Mouse (Mus musculus): ENCODE results near the gene Sstr3. TPM values are rescaled to one million over a fixed set of nuclear protein-coding genes. Genes with fewer than 3 reads are reported as not detected.

Sstr3 gene
- polyA plus RNA-seq, 1 experiment from 2014 or later, result 0.10 TPM

DNA sequence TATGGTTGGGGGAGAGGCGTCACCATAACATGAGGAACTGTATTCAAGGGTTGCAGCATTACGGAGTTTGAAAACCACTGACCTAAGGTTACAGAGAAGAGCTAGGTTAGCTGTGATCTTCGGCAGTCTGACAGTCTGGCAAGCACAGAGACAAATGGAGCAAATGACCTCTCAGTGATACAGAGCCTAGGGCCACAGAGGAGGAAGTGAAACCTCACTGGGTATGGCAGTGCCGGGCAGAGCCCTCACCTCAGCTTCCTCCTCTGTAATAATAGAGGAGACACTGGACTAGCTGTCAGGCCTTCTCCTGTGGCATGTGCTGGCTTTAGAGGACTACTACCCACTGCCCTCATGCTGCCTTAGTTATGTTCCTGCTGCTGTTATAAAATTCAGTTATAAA is 44.4 kb upstream of the Sstr3 start:
- Histone ChIP-seq H3K9me3 (ENCODE audit: low read length) (no peaks in the 10 kb centered on the region), H3K27me3 (replicated peaks; ENCODE audit: insufficient read depth, low read length) (no peaks in the 10 kb centered on the region), H3K4me1 (ENCODE audit: insufficient read depth, low read depth, low read length) (no peaks in the 10 kb centered on the region), H3K27ac (ENCODE audit: low read length) (no peak overlapping the region), H3K9ac (replicated peaks; ENCODE audit: low read depth) (no peak overlapping the region), H3K4me2 (replicated peaks; ENCODE audit: low read depth, low read length) (no peak overlapping the region), H3K36me3 (ENCODE audit: insufficient read depth, low read length) (no peaks in the 10 kb centered on the region), H3K4me3 (ENCODE audit: low read depth, low read length) (no peak overlapping the region)
- TF ChIP-seq EP300 (IDR thresholded peaks at IDR 0.05) (no peak), CTCF (IDR thresholded peaks at IDR 0.05) (no peak)
- peak; percentile 56 for DNase-seq (ENCODE audit: low spot score)
- peak; percentile 39 for ATAC-seq
- 62% methylated on average over 4 of the region's 4 CpGs for WGBS

DNA sequence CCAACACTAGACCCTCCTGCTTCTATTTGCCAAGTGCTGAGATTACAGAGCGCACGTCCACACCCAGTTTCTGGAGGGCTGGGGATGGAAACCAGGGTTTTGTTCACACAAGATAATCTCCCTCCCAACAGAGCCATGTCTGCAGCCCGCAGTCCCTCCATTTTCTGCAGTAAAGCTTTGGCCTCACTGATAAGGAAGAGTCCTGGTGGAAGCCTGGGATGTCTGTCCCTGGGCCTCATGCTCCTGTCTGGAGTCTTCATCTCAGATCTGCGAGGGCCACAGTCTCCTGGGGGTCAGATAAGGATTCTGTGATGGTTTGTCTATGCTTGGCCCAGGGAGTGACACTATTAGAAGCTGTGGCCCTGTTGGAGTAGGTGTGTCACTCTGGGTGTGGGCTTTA is 43.6 kb upstream of the Sstr3 start:
- no peaks in the 10 kb centered on the region for H3K4me1 ChIP-seq (ENCODE audit: insufficient read depth, low read depth, low read length)
- no peak for DNase-seq (ENCODE audit: low spot score)
- 78% methylated on average over 4 of the region's 4 CpGs for WGBS
- no peak overlapping the region for H3K27ac ChIP-seq (ENCODE audit: low read length)
- no peaks in the 10 kb centered on the region for H3K9me3 ChIP-seq (ENCODE audit: low read length)
- no peak overlapping the region for H3K4me3 ChIP-seq (ENCODE audit: low read depth, low read length)
- no peaks in the 10 kb centered on the region for H3K36me3 ChIP-seq (ENCODE audit: insufficient read depth, low read length)
- no peaks in the 10 kb centered on the region for H3K27me3 ChIP-seq (replicated peaks; ENCODE audit: insufficient read depth, low read length)
- H3K4me2 ChIP-seq (replicated peaks; ENCODE audit: low read depth, low read length), result no peak overlapping the region
- ATAC-seq, result no peak
- H3K9ac ChIP-seq (replicated peaks; ENCODE audit: low read depth), result no peak overlapping the region
- TF ChIP-seq EP300 (IDR thresholded peaks at IDR 0.05), result no peak
- no peak for TF ChIP-seq CTCF (IDR thresholded peaks at IDR 0.05)

DNA sequence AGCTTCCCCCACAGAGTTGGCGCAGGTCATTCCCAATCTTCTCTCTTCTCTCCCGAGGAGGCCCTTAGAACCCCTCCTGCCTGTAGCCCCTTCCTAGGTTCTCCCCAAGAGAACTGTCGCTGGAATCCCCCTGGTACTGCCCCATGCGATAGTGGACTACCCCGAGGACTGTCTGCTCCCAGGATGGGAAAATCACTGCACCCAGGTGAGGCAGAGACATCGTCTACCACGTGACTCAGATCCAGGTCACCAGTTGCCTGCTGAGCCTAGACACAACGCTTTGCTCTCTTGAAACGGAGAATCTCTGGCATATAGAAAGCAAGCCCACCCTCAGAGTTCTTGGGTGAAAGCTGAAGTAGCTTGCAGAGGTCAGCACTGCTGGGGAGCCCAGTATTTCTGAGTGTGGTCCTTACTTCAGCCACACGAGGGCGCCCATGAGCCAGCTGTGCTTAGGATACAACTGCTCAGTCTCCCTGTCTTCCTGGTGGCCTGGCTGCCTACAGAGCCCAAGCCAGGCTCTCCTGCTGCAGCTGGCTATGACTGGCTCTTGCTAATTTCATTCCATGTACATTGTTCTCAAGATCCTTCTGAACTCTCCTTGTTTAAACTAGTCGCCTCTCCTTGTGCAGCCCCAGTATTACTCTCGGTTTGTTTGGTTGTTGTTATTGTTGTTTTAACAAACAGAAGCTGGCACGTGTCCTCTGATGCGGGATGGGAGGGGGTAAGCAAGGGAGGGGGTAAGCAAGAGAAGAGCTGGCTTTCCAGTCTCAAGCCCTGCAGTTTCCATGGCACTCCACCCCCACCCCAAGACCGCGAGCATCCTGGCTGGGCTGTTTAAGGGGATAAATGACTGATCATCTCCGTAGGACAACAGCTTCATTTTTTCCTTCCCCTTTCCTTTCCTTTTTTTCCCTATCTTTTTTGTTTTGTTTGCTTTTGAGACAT is 42.8 kb upstream of the Sstr3 start:
- Histone ChIP-seq H3K27me3 (replicated peaks; ENCODE audit: insufficient read depth, low read length) (no peaks in the 10 kb centered on the region), H3K36me3 (ENCODE audit: insufficient read depth, low read length) (no peaks in the 10 kb centered on the region), H3K27ac (ENCODE audit: low read length) (no peak overlapping the region), H3K9me3 (ENCODE audit: low read length) (no peaks in the 10 kb centered on the region), H3K9ac (replicated peaks; ENCODE audit: low read depth) (no peak overlapping the region), H3K4me2 (replicated peaks; ENCODE audit: low read depth, low read length) (no peak overlapping the region), H3K4me3 (ENCODE audit: low read depth, low read length) (no peak overlapping the region), H3K4me1 (ENCODE audit: insufficient read depth, low read depth, low read length) (no peaks in the 10 kb centered on the region)
- TF ChIP-seq CTCF (IDR thresholded peaks at IDR 0.05), result peak; percentile 95
- TF ChIP-seq EP300 (IDR thresholded peaks at IDR 0.05), result no peak
- DNase-seq (ENCODE audit: low spot score), result peak; percentile 81
- WGBS, result 53% methylated on average over 18 of the region's 18 CpGs
- peak; percentile 80 for ATAC-seq

DNA sequence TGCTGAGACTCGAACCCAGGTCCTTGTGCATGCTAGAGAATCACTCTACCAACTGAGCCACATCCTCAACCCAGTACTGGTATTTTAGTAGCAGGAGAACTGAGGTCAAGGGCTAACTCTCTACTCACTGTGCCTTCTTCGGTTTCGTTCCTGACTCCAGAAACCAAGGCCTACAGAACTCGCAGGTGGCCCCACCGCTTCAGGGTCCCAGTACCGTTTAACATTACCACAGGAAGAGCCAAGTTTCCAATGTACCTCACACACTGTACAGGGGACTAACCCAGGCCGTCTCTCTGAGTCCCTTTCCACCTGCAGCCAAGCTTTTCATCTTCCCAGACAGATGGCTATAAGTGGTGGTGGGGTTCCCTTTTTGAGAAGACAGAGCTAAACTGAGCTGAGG is 40.9 kb upstream of the Sstr3 start:
- Histone ChIP-seq H3K36me3 (ENCODE audit: insufficient read depth, low read length) (no peaks in the 10 kb centered on the region), H3K4me3 (ENCODE audit: low read depth, low read length) (no peak overlapping the region), H3K4me2 (replicated peaks; ENCODE audit: low read depth, low read length) (no peak overlapping the region), H3K27me3 (replicated peaks; ENCODE audit: insufficient read depth, low read length) (no peaks in the 10 kb centered on the region), H3K4me1 (ENCODE audit: insufficient read depth, low read depth, low read length) (peaks cover 2% of the 10 kb centered on the region; the same call in 1 of the 2 replicates), H3K9ac (replicated peaks; ENCODE audit: low read depth) (no peak overlapping the region), H3K27ac (ENCODE audit: low read length) (no peak overlapping the region), H3K9me3 (ENCODE audit: low read length) (no peaks in the 10 kb centered on the region)
- no peak for ATAC-seq
- 86% methylated on average over 7 of the region's 7 CpGs for WGBS
- DNase-seq (ENCODE audit: low spot score), result no peak
- no peak for TF ChIP-seq CTCF (IDR thresholded peaks at IDR 0.05)
- no peak for TF ChIP-seq EP300 (IDR thresholded peaks at IDR 0.05)

DNA sequence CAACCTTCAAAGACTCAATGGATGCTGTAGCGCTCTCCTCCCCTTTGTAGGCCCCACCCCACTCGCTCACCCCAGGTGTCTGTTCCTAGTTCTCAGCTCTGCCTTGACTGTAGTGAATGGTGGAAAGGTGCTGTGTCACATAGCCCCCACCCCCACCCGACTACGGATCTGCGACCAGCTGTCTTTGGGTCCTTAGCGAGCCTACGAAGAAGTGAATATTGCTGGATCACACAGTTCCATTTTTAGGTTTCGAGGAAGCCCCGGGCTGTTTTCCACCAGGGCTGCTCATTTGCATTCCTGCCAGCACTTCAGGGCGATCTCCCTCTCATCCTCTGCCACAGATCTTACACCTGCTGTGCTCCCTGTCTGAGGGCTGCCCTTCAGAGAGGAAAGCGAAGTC is 38.9 kb upstream of the Sstr3 start:
- WGBS, result 26% methylated on average over 11 of the region's 11 CpGs
- no peak for DNase-seq (ENCODE audit: low spot score)
- no peaks in the 10 kb centered on the region for H3K36me3 ChIP-seq (ENCODE audit: insufficient read depth, low read length)
- no peak overlapping the region for H3K4me3 ChIP-seq (ENCODE audit: low read depth, low read length)
- H3K9ac ChIP-seq (replicated peaks; ENCODE audit: low read depth), result no peak overlapping the region
- H3K4me2 ChIP-seq (replicated peaks; ENCODE audit: low read depth, low read length), result no peak overlapping the region
- TF ChIP-seq CTCF (IDR thresholded peaks at IDR 0.05) (no peak), EP300 (IDR thresholded peaks at IDR 0.05) (no peak)
- H3K27me3 ChIP-seq (replicated peaks; ENCODE audit: insufficient read depth, low read length), result no peaks in the 10 kb centered on the region
- no peak overlapping the region for H3K27ac ChIP-seq (ENCODE audit: low read length)
- no peaks in the 10 kb centered on the region for H3K9me3 ChIP-seq (ENCODE audit: low read length)
- ATAC-seq, result no peak
- peaks cover 6% of the 10 kb centered on the region; the same call in 1 of the 2 replicates for H3K4me1 ChIP-seq (ENCODE audit: insufficient read depth, low read depth, low read length)

DNA sequence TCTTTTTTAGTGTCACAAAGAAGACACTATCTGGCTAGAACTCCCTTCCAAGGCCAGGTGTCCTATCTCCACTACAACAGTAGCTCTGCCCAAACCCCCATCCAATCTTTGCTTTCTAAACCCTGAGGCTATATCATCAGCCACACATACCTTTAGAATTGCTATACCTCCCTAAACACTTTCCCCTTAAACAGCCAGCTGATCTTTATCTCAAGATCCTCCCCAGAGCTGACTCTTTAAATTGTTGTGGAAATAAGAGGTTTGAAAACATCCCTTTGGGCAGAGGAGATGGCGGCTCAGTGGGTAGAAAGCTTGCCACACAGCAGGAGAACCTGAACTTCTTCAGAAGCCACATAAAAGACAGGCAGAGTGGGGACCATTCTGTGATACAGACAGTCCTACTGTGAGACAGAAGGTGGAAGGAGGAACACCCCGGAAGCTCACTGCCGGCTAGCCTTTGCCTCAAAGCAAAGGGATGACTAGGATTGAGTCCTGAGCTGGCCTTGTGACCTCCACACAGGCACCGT is 31.9 kb upstream of the Sstr3 start:
- H3K36me3 ChIP-seq (ENCODE audit: insufficient read depth, low read length), result no peaks in the 10 kb centered on the region

More for the DNA sequence above, 31.9 kb upstream of the Sstr3 start:
- no peak overlapping the region for H3K27ac ChIP-seq (ENCODE audit: low read length)
- H3K4me1 ChIP-seq (ENCODE audit: insufficient read depth, low read depth, low read length), result peaks cover 6% of the 10 kb centered on the region; the same call in 1 of the 2 replicates
- H3K4me2 ChIP-seq (replicated peaks; ENCODE audit: low read depth, low read length), result no peak overlapping the region
- TF ChIP-seq EP300 (IDR thresholded peaks at IDR 0.05) (no peak), CTCF (IDR thresholded peaks at IDR 0.05) (no peak)
- H3K9me3 ChIP-seq (ENCODE audit: low read length), result no peaks in the 10 kb centered on the region
- H3K4me3 ChIP-seq (ENCODE audit: low read depth, low read length), result no peak overlapping the region
- no peaks in the 10 kb centered on the region for H3K27me3 ChIP-seq (replicated peaks; ENCODE audit: insufficient read depth, low read length)
- ATAC-seq (no peak), DNase-seq (ENCODE audit: low spot score) (no peak)
- WGBS, result 54% methylated on average over 4 of the region's 4 CpGs
- H3K9ac ChIP-seq (replicated peaks; ENCODE audit: low read depth), result no peak overlapping the region
